Mouse (Mus musculus) lung, embryonic 14.5 days (tissue): Measurements from ENCODE around the gene Slc22a1. TPM values are rescaled to one million over a fixed set of nuclear protein-coding genes. Genes with fewer than 3 reads are reported as not detected.

ENCODE experiments used
- ATAC-seq: fragments of 200-750 bp; cut with Nextera tagmentation; 2 replicates; pipeline ENCODE4 v1.8.0; 2017; ENCODE audit warnings: mild to moderate bottlenecking, moderate TSS enrichment, moderate library complexity; ENCODE audit not compliant: insufficient read depth
- DNase-seq: peaks from one replicate; pipeline ENCODE4 v3.0.0-alpha.2; 2015
- H3K27ac ChIP-seq: fragments of 300-500 bp; sonication (generic); 2 replicates; pipeline ENCODE4 v1.5.1; 2014; ENCODE audit warnings: low read depth, mild to moderate bottlenecking, moderate library complexity
- H3K27me3 ChIP-seq: fragments of 300-500 bp; sonication (generic); 2 replicates; pipeline ENCODE4 v1.6.1; 2014; ENCODE audit warnings: low read length, control low read depth; ENCODE audit not compliant: insufficient read depth
- H3K36me3 ChIP-seq: fragments of 300-500 bp; sonication (generic); 2 replicates; pipeline ENCODE4 v1.6.1; 2014; ENCODE audit warnings: control low read depth; ENCODE audit not compliant: insufficient read depth
- H3K4me1 ChIP-seq: fragments of 300-500 bp; sonication (generic); 2 replicates; pipeline ENCODE4 v1.6.1; 2014; ENCODE audit warnings: antibody characterized with exemption, control low read depth; ENCODE audit not compliant: insufficient read depth
- H3K4me2 ChIP-seq: fragments of 300-500 bp; sonication (generic); 2 replicates; pipeline ENCODE4 v1.6.1; 2014; ENCODE audit warnings: mild to moderate bottlenecking
- H3K4me3 ChIP-seq: fragments of 300-500 bp; sonication (generic); 2 replicates; pipeline ENCODE4 v1.5.1; 2014; ENCODE audit warnings: low read depth, low read length
- H3K9ac ChIP-seq: fragments of 300-500 bp; sonication (generic); 2 replicates; pipeline ENCODE4 v1.6.1; 2014
- H3K9me3 ChIP-seq: fragments of 300-500 bp; sonication (generic); 2 replicates; pipeline ENCODE4 v1.6.1; 2016; ENCODE audit warnings: low read depth, low read length, control low read depth
- CTCF ChIP-seq: IDR thresholded peaks from 2 replicates; pipeline ENCODE4 v1.5.1; 2016; ENCODE audit warnings: antibody characterized with exemption, low read depth
- WGBS: fragments of 180-500 bp; shearing (Covaris S2); extraction: QIAGEN DNeasy Blood & Tissue Kit; methylation state at CpG from one replicate; pipeline ENCODE4 v1.1.7; 2014; 5-methylcytosine and 5-hydroxymethylcytosine counted together
- polyA plus RNA-seq: library from polyadenylated mRNA; unstranded; fragments of >200 nt; fragmentation: Nextera tagmentation; extraction: Ambion mirVana; gene quantifications from 2 replicates; pipeline ENCODE4 v1.2.1, GENCODE M21; 2014

The Slc22a1 gene
- polyA plus RNA-seq, 1 experiment from 2014 or later, result 1.2 TPM

GRCm38 (mm10) chr17:12607202-12607601 is 68.4 kb downstream of the Slc22a1 start:
- Histone ChIP-seq H3K27me3 (no peaks in the 10 kb centered on the region), H3K9ac (no peak overlapping the region), H3K4me1 (no peaks in the 10 kb centered on the region), H3K4me3 (no peak overlapping the region), H3K27ac (no peak overlapping the region), H3K36me3 (no peaks in the 10 kb centered on the region), H3K4me2 (no peak overlapping the region), H3K9me3 (no peaks in the 10 kb centered on the region)
- TF ChIP-seq CTCF, result no peak
- peak; percentile 41; the same call in 1 of the 2 replicates for ATAC-seq
- DNase-seq, result no peak

DNA sequence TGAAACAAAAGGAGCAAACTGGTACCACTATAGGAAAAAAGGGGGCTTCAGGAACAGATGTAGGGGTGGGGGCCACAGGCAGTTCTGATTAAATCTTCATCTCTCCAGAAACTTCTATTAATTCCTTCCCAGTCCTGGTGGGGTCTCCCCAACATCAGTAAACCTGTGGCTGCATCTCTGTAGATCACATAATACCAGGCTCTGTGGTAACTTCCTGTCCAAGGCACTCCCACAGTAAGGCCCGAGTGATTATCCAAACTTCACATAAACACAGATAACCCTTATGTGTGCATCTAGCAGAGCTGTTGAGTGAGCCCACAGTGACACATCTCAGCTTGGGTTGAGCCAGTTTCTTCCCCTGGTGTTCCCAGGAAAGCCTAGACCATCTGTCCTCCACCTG is 69.0 kb downstream of the Slc22a1 start:
- 15% methylated on average over 1 of the region's 1 CpGs for WGBS
- Histone ChIP-seq H3K9me3 (no peaks in the 10 kb centered on the region), H3K4me1 (no peaks in the 10 kb centered on the region), H3K4me3 (no peak overlapping the region), H3K4me2 (no peak overlapping the region), H3K36me3 (no peaks in the 10 kb centered on the region), H3K27ac (no peak overlapping the region), H3K27me3 (no peaks in the 10 kb centered on the region), H3K9ac (no peak overlapping the region)
- TF ChIP-seq CTCF, result peak; percentile 30; the same call in 1 of the 2 replicates
- DNase-seq (peak; percentile 70), ATAC-seq (peak; percentile 83)

Other genes starting within 250 kb of the Slc22a1 start
- 0.26 and 0.49 TPM in 2 replicates for gene Slc22a3, start 168.1 kb downstream of the Slc22a1 start, polyA plus RNA-seq
- gene Slc22a2, start 91.7 kb downstream of the Slc22a1 start, polyA plus RNA-seq, result not detected in 2 replicates
- 86.6 and 87.0 TPM in 2 replicates for gene Igf2r, start 93.8 kb upstream of the Slc22a1 start, polyA plus RNA-seq
- gene Mas1, start 192.3 kb upstream of the Slc22a1 start, polyA plus RNA-seq, result 0.67 and 0.97 TPM in 2 replicates
- gene Mrgprh, start 200.2 kb upstream of the Slc22a1 start, polyA plus RNA-seq, result 0.09 TPM in 1 of 2 replicates, not detected in the other
- 1.4 and 2.0 TPM in 2 replicates for gene Pnldc1, start 234.4 kb upstream of the Slc22a1 start, polyA plus RNA-seq
- 469 and 508 TPM in 2 replicates for gene Tcp1, start 239.9 kb upstream of the Slc22a1 start, polyA plus RNA-seq
- gene Mrpl18, start 240.5 kb upstream of the Slc22a1 start, polyA plus RNA-seq, result 150 and 151 TPM in 2 replicates